Mouse (Mus musculus): Measurements from ENCODE around the gene Vmn1r189. TPM values are rescaled to one million over a fixed set of nuclear protein-coding genes. Genes with fewer than 3 reads are reported as not detected.
"Not testable (repeated sequence)": the region's sequence is repeated elsewhere in the genome, so short reads cannot be mapped to it uniquely, and the experiment has no call there.

Vmn1r189 gene
- not detected in 2 replicates for polyA plus RNA-seq (2014; fragmentation: Nextera tagmentation; extraction: Ambion mirVana)

DNA sequence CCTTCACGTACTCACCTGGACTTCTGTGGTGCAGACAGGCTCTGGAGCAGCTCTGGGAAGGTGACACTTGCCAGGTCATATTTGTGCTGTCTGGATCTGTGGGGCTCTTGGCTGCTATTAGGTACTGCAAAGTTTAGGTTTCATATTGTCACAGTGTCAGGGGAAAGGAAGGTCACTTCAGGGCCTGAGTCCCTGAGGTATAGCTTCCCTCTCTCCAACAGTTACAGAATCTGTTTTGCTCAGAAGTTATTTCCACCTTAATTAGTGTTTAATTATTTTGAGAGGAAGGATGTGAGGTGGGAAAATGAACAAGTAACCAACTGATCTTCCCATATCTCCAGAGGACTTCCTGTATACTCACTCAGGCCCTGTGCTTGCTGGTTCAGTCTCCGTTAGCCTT lies at the start of gene Vmn1r189:
Gene Vmn1r189 (minus strand): TSS at position 101 of the 400 bp plus-strand sequence.
- not testable (repeated sequence) for H3K9ac ChIP-seq (ENCODE audit: low read depth, low read length); H3K27me3 ChIP-seq (ENCODE audit: control insufficient read depth, insufficient read depth, low read length); H3K4me3 ChIP-seq (ENCODE audit: low read depth, low read length); ATAC-seq (ENCODE audit: low FRiP score); H3K36me3 ChIP-seq (ENCODE audit: control insufficient read depth, insufficient read depth, low read length); DNase-seq (ENCODE audit: low spot score); H3K27ac ChIP-seq (ENCODE audit: low read depth, low read length); H3K4me2 ChIP-seq (replicated peaks; ENCODE audit: low read depth, low read length); H3K9me3 ChIP-seq (ENCODE audit: control insufficient read depth, low read length); H3K4me1 ChIP-seq (replicated peaks; ENCODE audit: control insufficient read depth, insufficient read depth, low read length)
- 88% methylated on average over 2 of the region's 2 CpGs for WGBS

DNA sequence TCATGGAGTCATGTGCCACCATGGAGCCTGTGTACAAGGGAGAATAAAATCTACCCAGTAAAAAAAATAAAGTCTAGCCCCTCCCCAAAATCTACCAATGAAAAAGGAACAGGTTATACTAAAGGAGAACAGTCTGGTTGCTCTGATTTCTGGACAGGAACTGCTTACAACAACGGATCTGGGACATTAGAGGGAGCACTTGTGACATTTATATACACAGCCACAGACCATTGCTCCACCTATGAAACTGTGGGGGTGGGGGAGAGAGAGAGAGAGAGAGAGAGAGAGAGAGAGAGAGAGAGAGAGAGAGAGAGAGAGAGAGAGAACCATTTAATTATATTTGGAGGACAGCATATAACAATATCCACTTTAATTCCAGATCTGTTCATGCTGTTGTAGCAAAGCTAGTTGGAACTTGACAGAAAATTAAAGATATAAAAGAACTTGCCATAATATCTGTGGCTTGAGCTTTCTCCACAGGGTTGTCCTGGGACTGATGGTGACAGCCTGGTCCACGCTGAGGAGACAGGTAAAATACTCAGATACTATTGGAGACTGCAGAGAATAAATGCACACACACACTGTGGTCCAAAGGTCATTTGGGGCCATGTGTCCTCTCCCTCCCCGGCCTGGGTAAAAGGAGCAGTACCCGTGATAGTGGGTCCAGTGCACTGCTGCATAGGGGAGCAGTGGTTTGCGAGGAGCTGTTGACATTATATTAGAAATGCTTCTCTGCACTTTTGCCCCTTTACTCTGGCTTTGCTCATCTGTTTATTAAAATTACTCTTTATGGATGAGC lies 31.1 kb upstream of the Vmn1r189 start:
- not testable (repeated sequence) for H3K27me3 ChIP-seq (ENCODE audit: control insufficient read depth, insufficient read depth, low read length); H3K4me1 ChIP-seq (replicated peaks; ENCODE audit: control insufficient read depth, insufficient read depth, low read length); DNase-seq (ENCODE audit: low spot score); ATAC-seq (ENCODE audit: low FRiP score); H3K4me3 ChIP-seq (ENCODE audit: low read depth, low read length); H3K9me3 ChIP-seq (ENCODE audit: control insufficient read depth, low read length); H3K9ac ChIP-seq (ENCODE audit: low read depth, low read length); H3K36me3 ChIP-seq (ENCODE audit: control insufficient read depth, insufficient read depth, low read length); H3K4me2 ChIP-seq (replicated peaks; ENCODE audit: low read depth, low read length); H3K27ac ChIP-seq (ENCODE audit: low read depth, low read length)
- WGBS: 83% methylated on average over 5 of the region's 5 CpGs

DNA sequence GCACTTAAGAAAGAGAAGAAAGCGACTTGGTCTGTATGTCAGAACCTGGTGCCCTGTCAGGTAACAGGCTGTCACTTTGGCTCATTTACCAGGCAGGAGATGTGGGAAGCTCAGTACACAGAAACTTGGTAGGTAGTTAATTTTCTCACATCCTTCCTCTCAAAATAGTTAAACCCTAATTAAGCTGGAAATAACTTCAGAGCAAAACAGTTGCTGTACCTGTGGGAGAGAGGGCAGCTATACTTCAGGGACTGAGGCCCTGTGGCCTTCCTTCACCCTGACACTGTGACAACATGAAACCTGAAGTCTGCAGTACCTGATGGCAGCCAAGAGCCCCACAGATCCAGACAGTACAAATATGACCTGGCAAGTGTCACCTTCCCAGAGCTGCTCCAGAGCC lies 21.5 kb downstream of the Vmn1r189 start, which contains the start of gene Vmn1r188:
Gene Vmn1r188 (plus strand): TSS at position 301 of the 400 bp plus-strand sequence.
- not testable (repeated sequence) for ATAC-seq (ENCODE audit: low FRiP score); H3K4me1 ChIP-seq (replicated peaks; ENCODE audit: control insufficient read depth, insufficient read depth, low read length); H3K36me3 ChIP-seq (ENCODE audit: control insufficient read depth, insufficient read depth, low read length); H3K27me3 ChIP-seq (ENCODE audit: control insufficient read depth, insufficient read depth, low read length); H3K4me3 ChIP-seq (ENCODE audit: low read depth, low read length); H3K9me3 ChIP-seq (ENCODE audit: control insufficient read depth, low read length); H3K4me2 ChIP-seq (replicated peaks; ENCODE audit: low read depth, low read length); H3K9ac ChIP-seq (ENCODE audit: low read depth, low read length); DNase-seq (ENCODE audit: low spot score); H3K27ac ChIP-seq (ENCODE audit: low read depth, low read length)
- WGBS: 81% methylated on average over 1 of the region's 1 CpGs

DNA sequence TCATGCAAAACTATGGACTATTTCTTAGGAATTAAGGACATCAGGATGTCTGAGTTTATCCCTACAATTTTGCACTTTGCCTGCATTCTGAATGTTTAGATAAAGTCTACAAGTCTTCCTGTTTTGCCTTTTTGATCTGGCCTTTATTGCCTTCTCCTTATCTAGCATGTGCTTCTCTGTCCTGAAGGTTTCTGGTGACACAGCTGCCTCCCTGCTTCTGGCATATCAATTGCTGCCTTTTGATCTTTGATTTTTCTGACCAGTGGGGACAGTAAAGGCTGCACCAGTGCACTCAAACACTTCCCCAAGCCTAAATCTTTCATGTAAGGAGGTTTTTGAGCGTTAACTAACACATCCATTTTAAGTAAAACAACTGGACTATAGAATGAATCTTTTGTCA lies 42.2 kb downstream of the Vmn1r189 start:
- no peak overlapping the region for H3K4me2 ChIP-seq (replicated peaks; ENCODE audit: low read depth, low read length)
- H3K4me3 ChIP-seq (ENCODE audit: low read depth, low read length): no peak overlapping the region
- ATAC-seq (ENCODE audit: low FRiP score) (no peak), DNase-seq (ENCODE audit: low spot score) (no peak)
- H3K27me3 ChIP-seq (ENCODE audit: control insufficient read depth, insufficient read depth, low read length): no peaks in the 10 kb centered on the region
- H3K27ac ChIP-seq (ENCODE audit: low read depth, low read length): no peak overlapping the region
- no peaks in the 10 kb centered on the region for H3K36me3 ChIP-seq (ENCODE audit: control insufficient read depth, insufficient read depth, low read length)
- WGBS: 81% methylated on average over 1 of the region's 1 CpGs
- H3K9ac ChIP-seq (ENCODE audit: low read depth, low read length): no peak overlapping the region
- H3K9me3 ChIP-seq (ENCODE audit: control insufficient read depth, low read length): no peaks in the 10 kb centered on the region
- no peaks in the 10 kb centered on the region for H3K4me1 ChIP-seq (replicated peaks; ENCODE audit: control insufficient read depth, insufficient read depth, low read length)

DNA sequence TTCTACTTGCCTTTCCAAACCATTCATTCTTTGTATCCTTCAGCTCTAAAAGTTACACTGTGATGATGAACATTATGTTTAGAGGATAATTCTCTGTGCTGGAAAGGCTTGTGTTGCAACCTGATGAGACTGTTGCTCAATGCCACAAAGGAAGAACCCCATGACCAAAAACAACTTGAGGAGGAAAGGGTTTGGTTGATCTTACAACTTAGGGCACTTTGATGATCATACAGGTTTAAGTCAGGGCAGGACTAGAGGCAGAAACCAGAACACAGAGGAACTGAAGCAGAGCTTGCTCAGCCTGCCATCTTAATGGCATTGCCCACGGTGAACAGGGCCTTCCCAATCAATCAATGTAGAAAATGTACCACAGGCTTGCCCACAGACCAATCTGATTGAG lies 44.2 kb downstream of the Vmn1r189 start:
- no peak for ATAC-seq (ENCODE audit: low FRiP score)
- DNase-seq (ENCODE audit: low spot score): no peak
- Histone ChIP-seq H3K4me3 (ENCODE audit: low read depth, low read length) (no peak overlapping the region), H3K27ac (ENCODE audit: low read depth, low read length) (no peak overlapping the region), H3K4me2 (replicated peaks; ENCODE audit: low read depth, low read length) (no peak overlapping the region), H3K4me1 (replicated peaks; ENCODE audit: control insufficient read depth, insufficient read depth, low read length) (no peaks in the 10 kb centered on the region), H3K27me3 (ENCODE audit: control insufficient read depth, insufficient read depth, low read length) (no peaks in the 10 kb centered on the region), H3K9ac (ENCODE audit: low read depth, low read length) (no peak overlapping the region), H3K36me3 (ENCODE audit: control insufficient read depth, insufficient read depth, low read length) (no peaks in the 10 kb centered on the region), H3K9me3 (ENCODE audit: control insufficient read depth, low read length) (no peaks in the 10 kb centered on the region)
- 86% methylated on average over 1 of the region's 1 CpGs for WGBS

DNA sequence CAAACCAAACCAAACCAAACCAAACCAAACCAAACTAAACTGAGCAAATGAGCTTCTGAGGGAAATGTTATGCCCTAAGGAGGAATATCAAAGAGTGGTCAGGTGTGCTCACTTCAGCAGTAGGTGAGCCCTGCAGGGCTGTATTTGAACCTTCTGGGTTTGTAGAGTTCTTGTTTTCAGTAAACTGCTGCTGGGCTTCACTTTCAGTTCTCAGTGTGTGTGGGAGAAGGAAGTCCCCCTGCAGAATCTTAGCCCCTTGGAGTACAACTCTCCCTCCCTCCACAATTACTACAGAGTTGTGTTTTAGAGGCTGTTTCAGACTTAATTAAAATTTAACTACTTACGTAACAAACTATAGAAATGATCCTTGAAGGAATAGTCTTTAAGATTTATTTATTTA lies 51.9 kb downstream of the Vmn1r189 start:
- DNase-seq (ENCODE audit: low spot score) (no peak), ATAC-seq (ENCODE audit: low FRiP score) (no peak)
- H3K27me3 ChIP-seq (ENCODE audit: control insufficient read depth, insufficient read depth, low read length): no peaks in the 10 kb centered on the region
- H3K27ac ChIP-seq (ENCODE audit: low read depth, low read length): no peak overlapping the region
- H3K36me3 ChIP-seq (ENCODE audit: control insufficient read depth, insufficient read depth, low read length): no peaks in the 10 kb centered on the region
- H3K9me3 ChIP-seq (ENCODE audit: control insufficient read depth, low read length): no peaks in the 10 kb centered on the region
- no peak overlapping the region for H3K9ac ChIP-seq (ENCODE audit: low read depth, low read length)
- WGBS: 85% methylated on average over 1 of the region's 1 CpGs
- H3K4me3 ChIP-seq (ENCODE audit: low read depth, low read length): no peak overlapping the region
- H3K4me2 ChIP-seq (replicated peaks; ENCODE audit: low read depth, low read length): no peak overlapping the region
- no peaks in the 10 kb centered on the region for H3K4me1 ChIP-seq (replicated peaks; ENCODE audit: control insufficient read depth, insufficient read depth, low read length)

DNA sequence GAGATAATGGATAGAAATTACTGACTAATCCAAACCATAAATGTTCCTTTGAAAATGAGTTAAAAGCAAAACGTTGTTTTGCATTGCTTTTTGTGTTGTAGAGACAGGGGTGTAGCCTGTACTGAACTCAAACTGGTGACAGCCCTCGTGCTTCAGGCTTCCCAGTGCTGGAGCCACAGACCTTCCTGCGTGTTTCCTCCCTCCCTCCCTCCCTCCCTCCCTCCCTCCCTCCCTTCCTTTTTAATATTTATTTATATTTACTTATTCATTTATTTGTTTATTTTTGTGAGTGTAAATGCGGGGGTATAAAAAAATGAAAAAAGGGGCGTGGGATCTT lies 54.1 kb downstream of the Vmn1r189 start:
- no peaks in the 10 kb centered on the region for H3K9me3 ChIP-seq (ENCODE audit: control insufficient read depth, low read length)
- H3K36me3 ChIP-seq (ENCODE audit: control insufficient read depth, insufficient read depth, low read length): no peaks in the 10 kb centered on the region
- H3K27me3 ChIP-seq (ENCODE audit: control insufficient read depth, insufficient read depth, low read length): no peaks in the 10 kb centered on the region
- H3K9ac ChIP-seq (ENCODE audit: low read depth, low read length): no peak overlapping the region
- ATAC-seq (ENCODE audit: low FRiP score): peak; percentile 41; the same call in 1 of the 2 replicates
- no peaks in the 10 kb centered on the region for H3K4me1 ChIP-seq (replicated peaks; ENCODE audit: control insufficient read depth, insufficient read depth, low read length)
- H3K4me2 ChIP-seq (replicated peaks; ENCODE audit: low read depth, low read length): peak overlapping the region; percentile 32
- H3K27ac ChIP-seq (ENCODE audit: low read depth, low read length): 0 out of 2 replicates have a peak overlapping the region, but pooled peaks have one; percentile 66
- WGBS: 11% methylated on average over 5 of the region's 5 CpGs
- H3K4me3 ChIP-seq (ENCODE audit: low read depth, low read length): peak overlapping the region; percentile 34
- no peak for DNase-seq (ENCODE audit: low spot score)

DNA sequence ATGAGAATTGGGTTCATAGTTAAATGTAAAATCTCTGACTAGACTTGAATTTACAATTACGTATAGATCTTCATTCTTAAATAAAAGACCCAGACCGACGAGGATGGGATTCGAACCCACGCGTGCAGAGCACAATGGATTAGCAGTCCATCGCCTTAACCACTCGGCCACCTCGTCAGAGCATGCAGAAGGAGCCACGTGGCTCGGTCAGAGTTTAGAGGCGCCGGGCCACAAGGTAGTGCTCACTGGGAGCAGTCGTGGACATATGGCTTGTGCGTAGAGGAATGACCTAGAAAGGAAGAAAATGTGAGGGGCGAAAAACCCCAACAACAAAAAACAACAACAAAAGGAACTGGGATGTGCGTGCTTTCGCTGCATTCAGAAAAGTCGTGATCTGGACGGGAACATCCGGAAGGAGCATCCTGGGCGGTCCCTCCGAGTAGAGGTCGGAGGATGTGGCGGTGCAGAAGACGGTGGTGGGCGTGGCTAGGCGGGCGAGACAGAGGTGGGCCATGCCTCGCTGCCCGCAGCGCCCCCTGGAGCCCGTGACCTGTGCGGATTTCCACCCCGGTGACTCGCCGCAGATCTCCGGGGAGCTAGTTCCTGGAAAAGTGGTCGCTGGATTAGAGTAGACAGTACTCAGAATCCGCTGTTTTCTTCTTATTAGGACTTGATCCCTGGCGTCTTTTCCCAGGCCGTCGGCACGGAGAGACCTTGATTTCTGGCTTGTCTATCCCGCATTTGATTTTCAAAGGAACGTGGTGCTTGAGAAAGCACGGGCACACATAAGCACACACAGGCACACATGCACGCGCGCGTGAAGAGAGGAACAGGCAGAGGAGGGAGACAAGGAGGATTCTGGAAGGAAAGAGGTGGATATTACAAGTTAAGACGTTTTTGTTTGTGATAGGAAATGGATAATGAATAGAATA lies 54.8 kb downstream of the Vmn1r189 start:
- peak overlapping the region; percentile 53 for H3K9ac ChIP-seq (ENCODE audit: low read depth, low read length)
- peak overlapping the region; percentile 32 for H3K4me2 ChIP-seq (replicated peaks; ENCODE audit: low read depth, low read length)
- H3K27me3 ChIP-seq (ENCODE audit: control insufficient read depth, insufficient read depth, low read length): no peaks in the 10 kb centered on the region
- whole genome bisulfite sequencing: under 1% methylated on average over 52 of the region's 52 CpGs
- DNase-seq (ENCODE audit: low spot score) (peak; percentile 97), ATAC-seq (ENCODE audit: low FRiP score) (peak; percentile 96)
- H3K9me3 ChIP-seq (ENCODE audit: control insufficient read depth, low read length): no peaks in the 10 kb centered on the region
- H3K36me3 ChIP-seq (ENCODE audit: control insufficient read depth, insufficient read depth, low read length): no peaks in the 10 kb centered on the region
- H3K4me1 ChIP-seq (replicated peaks; ENCODE audit: control insufficient read depth, insufficient read depth, low read length): no peaks in the 10 kb centered on the region
- peak overlapping the region; percentile 66 for H3K27ac ChIP-seq (ENCODE audit: low read depth, low read length)
- H3K4me3 ChIP-seq (ENCODE audit: low read depth, low read length): peak overlapping the region; percentile 34

All from hindbrain, embryonic 11.5 days (tissue).